22 mouse cellular contexts compared by ENCODE assay signal in the genomic region with DNA sequence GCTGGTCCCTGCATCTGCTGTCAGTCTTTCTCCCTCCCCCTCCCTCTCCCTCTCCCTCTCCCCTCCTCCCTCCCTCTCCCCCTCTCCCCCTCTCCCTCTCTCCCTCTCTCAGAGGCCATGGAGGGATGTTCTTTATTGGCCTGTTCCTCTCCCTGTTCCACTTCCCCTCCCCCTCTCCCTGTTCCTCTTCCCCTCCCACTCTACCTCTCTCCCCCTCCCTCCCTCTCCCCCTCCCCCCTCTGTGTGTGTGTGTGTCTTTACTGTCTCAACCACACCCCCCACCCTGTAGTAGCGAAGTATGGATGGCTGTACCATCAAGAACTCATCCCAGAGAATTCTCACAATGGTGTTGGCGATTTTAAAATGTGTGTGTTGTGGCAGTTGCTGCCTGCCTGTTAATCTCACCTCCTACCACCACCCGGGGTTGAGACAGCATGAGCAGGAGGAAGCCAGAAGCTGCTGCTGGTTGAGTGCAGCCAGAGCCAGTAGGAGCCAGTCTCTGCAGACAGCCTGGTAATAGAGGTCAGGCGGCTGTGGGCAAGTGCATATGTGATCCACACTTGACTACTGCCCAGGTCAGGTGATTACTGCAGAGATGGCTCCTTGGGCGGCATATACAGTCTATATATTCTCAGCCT.
DNase-seq lines count a peak whose midpoint lies in the region; ATAC-seq and TF ChIP-seq lines count a peak whose summit lies in the region.
"Had no signal": no experiment of that assay in that cellular context is flagged by ENCODE, and none has a peak within 500 bp of the region (broad histone marks: within the 10 kb centered on the region; RNA-seq: fewer than 3 reads in every experiment).

No protein-coding gene starts in this region.

- no peak overlapping the region for H3K4me2 ChIP-seq in kidney, embryonic 15.5 days
- no peak overlapping the region for H3K4me2 ChIP-seq in liver, embryonic 12.5 days
- H3K4me2 ChIP-seq in forebrain, postnatal 0 days (ENCODE audit: low read depth): no peak overlapping the region
- H3K4me2 ChIP-seq: embryonic facial prominence, embryonic 15.5 days; forebrain, embryonic 12.5 days; neural tube, embryonic 12.5 days had no signal

- no peaks in the 10 kb centered on the region for H3K9me3 ChIP-seq in kidney, embryonic 15.5 days (replicated peaks)
- no peaks in the 10 kb centered on the region for H3K9me3 ChIP-seq in liver, embryonic 12.5 days (replicated peaks)
- no peaks in the 10 kb centered on the region for H3K9me3 ChIP-seq in forebrain, postnatal 0 days (ENCODE audit: low read length)
- H3K9me3 ChIP-seq: embryonic facial prominence, embryonic 15.5 days; forebrain, embryonic 12.5 days; G1E; hindbrain, embryonic 10.5 days; midbrain, embryonic 10.5 days; neural tube, embryonic 12.5 days had no signal

- no peak for TF ChIP-seq POLR2A in kidney, adult 2 months (IDR thresholded peaks at IDR 0.05; ENCODE audit: low read depth, low read length)

- no peak overlapping the region for H3K27ac ChIP-seq in kidney, adult 2 months (ENCODE audit: insufficient read depth, low read depth, low read length)
- H3K27ac ChIP-seq in kidney, embryonic 15.5 days: no peak overlapping the region
- no peak overlapping the region for H3K27ac ChIP-seq in liver, embryonic 12.5 days
- no peak overlapping the region for H3K27ac ChIP-seq in forebrain, postnatal 0 days (ENCODE audit: low read depth, low read length)
- H3K27ac ChIP-seq: embryonic facial prominence, embryonic 15.5 days; forebrain, embryonic 12.5 days; gastrocnemius, adult 2 months; hindbrain, embryonic 10.5 days; midbrain, embryonic 10.5 days; neural tube, embryonic 12.5 days had no signal

- no peak for ATAC-seq in kidney, embryonic 15.5 days (replicated peaks; ENCODE audit: low FRiP score)
- no peak for ATAC-seq in liver, embryonic 12.5 days
- ATAC-seq in forebrain, postnatal 0 days: no peak

- TF ChIP-seq CTCF in kidney, adult 2 months (conservative IDR thresholded peaks at IDR 0.05; ENCODE audit: insufficient read depth, insufficient read length, low read depth, low read length): no peak
- no peak for TF ChIP-seq CTCF in forebrain, postnatal 0 days (IDR thresholded peaks at IDR 0.05; ENCODE audit: low read depth)

- no peaks in the 10 kb centered on the region for H3K36me3 ChIP-seq in kidney, adult 2 months (ENCODE audit: control insufficient read depth, insufficient read depth, low read length)
- H3K36me3 ChIP-seq in kidney, embryonic 15.5 days: no peaks in the 10 kb centered on the region
- no peaks in the 10 kb centered on the region for H3K36me3 ChIP-seq in liver, embryonic 12.5 days
- no peaks in the 10 kb centered on the region for H3K36me3 ChIP-seq in forebrain, postnatal 0 days (ENCODE audit: insufficient read depth)
- H3K36me3 ChIP-seq: embryonic facial prominence, embryonic 15.5 days; forebrain, embryonic 12.5 days; G1E; hindbrain, embryonic 10.5 days; midbrain, embryonic 10.5 days; neural tube, embryonic 12.5 days had no signal

- H3K4me1 ChIP-seq in kidney, adult 2 months (ENCODE audit: control insufficient read depth, insufficient read depth, low read length): no peaks in the 10 kb centered on the region
- H3K4me1 ChIP-seq in kidney, embryonic 15.5 days: no peaks in the 10 kb centered on the region
- H3K4me1 ChIP-seq in liver, embryonic 12.5 days: no peaks in the 10 kb centered on the region
- no peaks in the 10 kb centered on the region for H3K4me1 ChIP-seq in forebrain, postnatal 0 days (ENCODE audit: insufficient read depth)
- H3K4me1 ChIP-seq: embryonic facial prominence, embryonic 15.5 days; neural tube, embryonic 12.5 days had no signal

- no peaks in the 10 kb centered on the region for H3K27me3 ChIP-seq in kidney, adult 2 months (replicated peaks; ENCODE audit: control insufficient read depth, insufficient read depth, low read length)
- no peaks in the 10 kb centered on the region for H3K27me3 ChIP-seq in kidney, embryonic 15.5 days
- H3K27me3 ChIP-seq in liver, embryonic 12.5 days (replicated peaks): no peaks in the 10 kb centered on the region
- H3K27me3 ChIP-seq in forebrain, postnatal 0 days (ENCODE audit: insufficient read depth, low read length): no peaks in the 10 kb centered on the region
- H3K27me3 ChIP-seq: embryonic facial prominence, embryonic 15.5 days; forebrain, embryonic 12.5 days; neural tube, embryonic 12.5 days had no signal

- H3K4me3 ChIP-seq in kidney, adult 2 months (ENCODE audit: insufficient read depth, low read depth, low read length): no peak overlapping the region
- H3K4me3 ChIP-seq in kidney, embryonic 15.5 days (replicated peaks): no peak overlapping the region
- no peak overlapping the region for H3K4me3 ChIP-seq in liver, embryonic 12.5 days
- H3K4me3 ChIP-seq in forebrain, postnatal 0 days (ENCODE audit: low read depth, low read length): no peak overlapping the region
- H3K4me3 ChIP-seq: embryonic facial prominence, embryonic 15.5 days; forebrain, embryonic 12.5 days; gastrocnemius, adult 2 months; hindbrain, embryonic 10.5 days; midbrain, embryonic 10.5 days; neural tube, embryonic 12.5 days had no signal

- 80% methylated on average over 5 of the region's 5 CpGs for WGBS in kidney, adult 2 months
- WGBS in kidney, embryonic 15.5 days: 74% methylated on average over 5 of the region's 5 CpGs
- 42% methylated on average over 5 of the region's 5 CpGs for WGBS in liver, embryonic 12.5 days (ENCODE audit: insufficient replicate concordance)
- WGBS in forebrain, postnatal 0 days: 81% methylated on average over 5 of the region's 5 CpGs

- H3K9ac ChIP-seq in kidney, embryonic 15.5 days: no peak overlapping the region
- H3K9ac ChIP-seq in liver, embryonic 12.5 days: no peak overlapping the region
- no peak overlapping the region for H3K9ac ChIP-seq in forebrain, postnatal 0 days
- H3K9ac ChIP-seq: embryonic facial prominence, embryonic 15.5 days; forebrain, embryonic 12.5 days; neural tube, embryonic 12.5 days had no signal

- DNase-seq in kidney, adult 2 months: peak; percentile 7
- DNase-seq in right cerebral cortex, adult 2 months (ENCODE audit: low spot score in 2 of 2): peak; percentile 8 to 14
- DNase-seq in right cerebral cortex, postnatal 10 days (ENCODE audit: low spot score in 2 of 2): no peak
- DNase-seq in R1 (ENCODE audit: low read depth, low spot score): peak; percentile 63
- DNase-seq in naive thymus-derived CD4-positive, alpha-beta T cell, adult 2 months (ENCODE audit: low read depth): peak; percentile 56
- no peak for DNase-seq in forebrain, postnatal 0 days
- DNase-seq: adrenal gland, adult 8-10 months; cerebellum, adult 8-10 months; embryo, embryonic 11 days; gastrocnemius, adult 2 months; heart, adult 11 months; liver; lung, adult 18-20 months; thymus, postnatal 14 days had no signal

Comparison
In these comparisons a context has a peak if more than half of its experiments do, and no peak if none do; other contexts are left out.
1. DNase-seq: peak in kidney, adult 2 months (single experiment), right cerebral cortex, adult 2 months (2 of 2), R1 (single experiment) and naive thymus-derived CD4-positive, alpha-beta T cell, adult 2 months (single experiment); none in right cerebral cortex, postnatal 10 days (0 of 2) and forebrain, postnatal 0 days (single experiment).